Mouse (Mus musculus) heart, embryonic 11.5 days (tissue): Measurements from ENCODE around the gene Snf8. TPM values are rescaled to one million over a fixed set of nuclear protein-coding genes. Genes with fewer than 3 reads are reported as not detected.

Experiments used
- ATAC-seq: fragments of 200-750 bp; cut with Nextera tagmentation; replicated peaks from 2 replicates; pipeline ENCODE4 v1.8.0; 2017; ENCODE audit warnings: moderate library complexity; ENCODE audit not compliant: insufficient number of reproducible peaks, low FRiP score, low TSS enrichment
- H3K27ac ChIP-seq: fragments of 300-500 bp; sonication (generic); 2 replicates; pipeline ENCODE4 v1.5.1; 2014; ENCODE audit warnings: mild to moderate bottlenecking, low read depth, low read length
- H3K27me3 ChIP-seq: fragments of 300-500 bp; sonication (generic); 2 replicates; pipeline ENCODE4 v1.6.1; 2014; ENCODE audit warnings: mild to moderate bottlenecking, low read length, mixed read lengths; ENCODE audit not compliant: control insufficient read depth, insufficient read depth
- H3K36me3 ChIP-seq: fragments of 300-500 bp; sonication (generic); 2 replicates; pipeline ENCODE4 v1.6.1; 2014; ENCODE audit warnings: mild to moderate bottlenecking, low read length, moderate library complexity, mixed read lengths; ENCODE audit not compliant: control insufficient read depth, insufficient read depth
- H3K4me1 ChIP-seq: fragments of 300-500 bp; sonication (generic); 2 replicates; pipeline ENCODE4 v1.6.1; 2014; ENCODE audit warnings: low read length; ENCODE audit not compliant: control insufficient read depth, insufficient read depth
- H3K4me2 ChIP-seq: fragments of 300-500 bp; sonication (generic); 2 replicates; pipeline ENCODE4 v1.6.1; 2014; ENCODE audit warnings: mild to moderate bottlenecking, moderate library complexity
- H3K4me3 ChIP-seq: fragments of 300-500 bp; sonication (generic); 2 replicates; pipeline ENCODE4 v1.5.1; 2014; ENCODE audit warnings: low read depth, low read length
- H3K9ac ChIP-seq: fragments of 300-500 bp; sonication (generic); 2 replicates; pipeline ENCODE4 v1.6.1; 2014; ENCODE audit warnings: mild to moderate bottlenecking, low read depth, low read length, moderate library complexity
- H3K9me3 ChIP-seq: fragments of 300-500 bp; sonication (generic); replicated peaks from 2 replicates; pipeline ENCODE4 v1.6.1; 2016; ENCODE audit warnings: low read length; ENCODE audit not compliant: control insufficient read depth
- WGBS: fragments of 180-500 bp; shearing (Covaris S2); extraction: QIAGEN DNeasy Blood & Tissue Kit; methylation state at CpG from one replicate; pipeline ENCODE4 v1.1.7; 2014; ENCODE audit not compliant: insufficient replicate concordance; 5-methylcytosine and 5-hydroxymethylcytosine counted together
- polyA plus RNA-seq: library from polyadenylated mRNA; unstranded; fragments of >200 nt; fragmentation: Nextera tagmentation; extraction: Ambion mirVana; gene quantifications from 2 replicates; pipeline ENCODE4 v1.2.1, GENCODE M21; 2014

Snf8 gene
- polyA plus RNA-seq, 1 experiment from 2014 or later: 31.3 TPM

GRCm38 (mm10) chr11:96092674-96093291 is 58.1 kb downstream of the Snf8 start:
- H3K4me3 ChIP-seq: no peak overlapping the region
- H3K4me1 ChIP-seq: no peaks in the 10 kb centered on the region
- H3K4me2 ChIP-seq: no peak overlapping the region
- peak overlapping the region; percentile 43; the same call in 1 of the 2 replicates for H3K27ac ChIP-seq
- 33% methylated on average over 7 of the region's 7 CpGs for WGBS
- no peak overlapping the region for H3K9ac ChIP-seq
- H3K27me3 ChIP-seq: 0 out of 2 replicates have a peak, but pooled peaks cover 5% of the 10 kb centered on the region
- no peaks in the 10 kb centered on the region for H3K36me3 ChIP-seq
- no peak for ATAC-seq
- H3K9me3 ChIP-seq: no peaks in the 10 kb centered on the region

GRCm38 (mm10) chr11:96093361-96093760 is 58.7 kb downstream of the Snf8 start:
- no peak overlapping the region for H3K4me3 ChIP-seq
- H3K9me3 ChIP-seq: no peaks in the 10 kb centered on the region
- H3K4me2 ChIP-seq: no peak overlapping the region
- peaks cover 5% of the 10 kb centered on the region; the same call in 1 of the 2 replicates for H3K27me3 ChIP-seq
- no peak overlapping the region for H3K27ac ChIP-seq
- no peak overlapping the region for H3K9ac ChIP-seq
- H3K36me3 ChIP-seq: no peaks in the 10 kb centered on the region
- H3K4me1 ChIP-seq: no peaks in the 10 kb centered on the region
- ATAC-seq: no peak
- WGBS: 15% methylated on average over 3 of the region's 3 CpGs

Other genes starting within 250 kb of the Snf8 start
- gene Phospho1, start 210.4 kb upstream of the Snf8 start, polyA plus RNA-seq: 1.1 TPM in 1 of 2 replicates, not detected in the other
- gene Gngt2, start 197.7 kb upstream of the Snf8 start, polyA plus RNA-seq: 43.1 and 44.6 TPM in 2 replicates
- gene Abi3, start 192.4 kb upstream of the Snf8 start, polyA plus RNA-seq: 11.5 and 21.1 TPM in 2 replicates
- 0.11 TPM in 1 of 2 replicates, not detected in the other for gene B4galnt2, start 120.0 kb upstream of the Snf8 start, polyA plus RNA-seq
- 50.0 and 51.5 TPM in 2 replicates for gene Igf2bp1, start 28.9 kb upstream of the Snf8 start, polyA plus RNA-seq
- not detected in 2 replicates for gene Gip, start 10.3 kb upstream of the Snf8 start, polyA plus RNA-seq
- gene Ube2z, start 30.5 kb downstream of the Snf8 start, polyA plus RNA-seq: 23.0 and 33.1 TPM in 2 replicates
- 1,582 and 1,616 TPM in 2 replicates for gene Atp5g1, start 40.8 kb downstream of the Snf8 start, polyA plus RNA-seq
- not detected in 2 replicates for gene Calcoco2, start 77.1 kb downstream of the Snf8 start, polyA plus RNA-seq
- not detected in 2 replicates for gene Ttll6, start 98.9 kb downstream of the Snf8 start, polyA plus RNA-seq
- not detected in 2 replicates for gene Hoxb13, start 159.4 kb downstream of the Snf8 start, polyA plus RNA-seq
- gene Hoxb9, start 236.6 kb downstream of the Snf8 start, polyA plus RNA-seq: 0.09 TPM in 1 of 2 replicates, not detected in the other
- 0.06 TPM in 1 of 2 replicates, not detected in the other for gene Hoxb8, start 247.0 kb downstream of the Snf8 start, polyA plus RNA-seq